Mouse (Mus musculus) limb, embryonic 13.5 days (tissue): ENCODE data around the gene Zkscan14. TPM values are rescaled to one million over a fixed set of nuclear protein-coding genes. Genes with fewer than 3 reads are reported as not detected.
"Not testable (repeated sequence)": the region's sequence is repeated elsewhere in the genome, so short reads cannot be mapped to it uniquely, and the experiment has no call there.

Experiments used
- ATAC-seq: fragments of 200-750 bp; cut with Nextera tagmentation; 2 replicates; pipeline ENCODE4 v1.8.0; 2017; ENCODE audit warnings: low read depth, moderate number of reproducible peaks, moderate TSS enrichment; ENCODE audit not compliant: low FRiP score
- H3K27ac ChIP-seq: fragments of 300-500 bp; sonication (generic); 2 replicates; pipeline ENCODE4 v1.5.1; 2015; ENCODE audit warnings: inconsistent platforms, mild to moderate bottlenecking, moderate library complexity
- H3K27me3 ChIP-seq: fragments of 300-500 bp; sonication (generic); 2 replicates; pipeline ENCODE4 v1.6.1; 2015; ENCODE audit warnings: mild to moderate bottlenecking, inconsistent platforms
- H3K36me3 ChIP-seq: fragments of 300-500 bp; sonication (generic); 2 replicates; pipeline ENCODE4 v1.6.1; 2015; ENCODE audit warnings: inconsistent platforms, mild to moderate bottlenecking, moderate library complexity
- H3K4me1 ChIP-seq: fragments of 300-500 bp; sonication (generic); 2 replicates; pipeline ENCODE4 v1.6.1; 2015; ENCODE audit warnings: inconsistent platforms
- H3K4me2 ChIP-seq: fragments of 300-500 bp; sonication (generic); replicated peaks from 2 replicates; pipeline ENCODE4 v1.6.1; 2015; ENCODE audit warnings: inconsistent platforms, mild to moderate bottlenecking, moderate library complexity
- H3K4me3 ChIP-seq: fragments of 300-500 bp; sonication (generic); 2 replicates; pipeline ENCODE4 v1.5.1; 2015; ENCODE audit warnings: moderate library complexity, mild to moderate bottlenecking, inconsistent platforms
- H3K9ac ChIP-seq: fragments of 300-500 bp; sonication (generic); 2 replicates; pipeline ENCODE4 v1.6.1; 2015; ENCODE audit warnings: mild to moderate bottlenecking, inconsistent platforms
- H3K9me3 ChIP-seq: fragments of 300-500 bp; sonication (generic); 2 replicates; pipeline ENCODE4 v1.6.1; 2016; ENCODE audit warnings: inconsistent platforms
- WGBS: fragments of 180-500 bp; shearing (Covaris S2); methylation state at CpG from one replicate; pipeline ENCODE4 v1.1.7; 2015; 5-methylcytosine and 5-hydroxymethylcytosine counted together
- polyA plus RNA-seq: library from polyadenylated mRNA; unstranded; fragments of >200 nt; fragmentation: Nextera tagmentation; extraction: Ambion mirVana; gene quantifications from 2 replicates; pipeline ENCODE4 v1.2.1, GENCODE M21; 2015

Gene Zkscan14
- polyA plus RNA-seq: 11.0 and 11.3 TPM in 2 replicates

- 1% methylated on average over 37 of the region's 37 CpGs for WGBS
- H3K4me3 ChIP-seq: peak within 1 kb of the TSS; percentile 69
- no peaks in the 10 kb centered on the region for H3K27me3 ChIP-seq
- H3K4me2 ChIP-seq: peak within 1 kb of the TSS; percentile 97
- no peak; the same call in 1 of the 2 replicates for ATAC-seq
- peaks cover 25% of the 10 kb centered on the region for H3K4me1 ChIP-seq
- H3K9me3 ChIP-seq: no peaks in the 10 kb centered on the region
- H3K9ac ChIP-seq: peak within 1 kb of the TSS; percentile 86
- no peak within 1 kb of the TSS; the same call in 1 of the 2 replicates for H3K27ac ChIP-seq
- H3K36me3 ChIP-seq: peaks cover 10% of the 10 kb centered on the region
These were observed at the start of gene Zkscan14 for GRCm38 (mm10) chr5:145201321-145201991. TSS of gene Zkscan14 (minus strand) at chr5:145201868.

DNA sequence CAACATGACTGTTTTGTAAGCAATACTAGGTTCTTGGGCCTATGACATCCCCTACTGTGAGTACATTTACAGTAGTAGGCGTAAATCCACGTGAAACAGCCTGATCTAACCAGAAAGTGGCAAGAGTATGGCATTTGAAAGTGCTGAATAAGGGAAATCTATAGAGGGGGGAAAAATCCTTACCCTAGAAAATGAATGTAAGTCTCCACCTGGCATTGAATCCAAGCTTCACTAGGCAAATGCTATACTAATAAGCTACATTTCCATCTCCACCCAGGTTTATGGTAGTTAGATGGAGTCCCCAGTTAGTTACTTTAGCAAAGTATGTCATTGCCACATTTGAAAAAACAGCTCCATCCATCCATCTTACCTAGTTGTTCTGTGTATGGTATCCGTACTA lies 47.9 kb upstream of the Zkscan14 start:
- WGBS: 91% methylated on average over 3 of the region's 3 CpGs
- H3K4me1 ChIP-seq: no peaks in the 10 kb centered on the region
- no peaks in the 10 kb centered on the region for H3K27me3 ChIP-seq
- no peak overlapping the region for H3K4me2 ChIP-seq
- H3K4me3 ChIP-seq: no peak overlapping the region
- H3K9me3 ChIP-seq: no peaks in the 10 kb centered on the region
- no peak for ATAC-seq
- peaks cover 66% of the 10 kb centered on the region for H3K36me3 ChIP-seq
- no peak overlapping the region for H3K9ac ChIP-seq
- H3K27ac ChIP-seq: no peak overlapping the region

- Histone ChIP-seq H3K9ac (no peak overlapping the region), H3K4me2 (no peak overlapping the region), H3K27me3 (no peaks in the 10 kb centered on the region), H3K27ac (no peak overlapping the region), H3K9me3 (no peaks in the 10 kb centered on the region), H3K4me3 (no peak overlapping the region), H3K4me1 (peaks cover 18% of the 10 kb centered on the region), H3K36me3 (peaks cover 59% of the 10 kb centered on the region)
- no peak for ATAC-seq
These were observed 33.0 kb upstream of the Zkscan14 start for GRCm38 (mm10) chr5:145234636-145235035.

DNA sequence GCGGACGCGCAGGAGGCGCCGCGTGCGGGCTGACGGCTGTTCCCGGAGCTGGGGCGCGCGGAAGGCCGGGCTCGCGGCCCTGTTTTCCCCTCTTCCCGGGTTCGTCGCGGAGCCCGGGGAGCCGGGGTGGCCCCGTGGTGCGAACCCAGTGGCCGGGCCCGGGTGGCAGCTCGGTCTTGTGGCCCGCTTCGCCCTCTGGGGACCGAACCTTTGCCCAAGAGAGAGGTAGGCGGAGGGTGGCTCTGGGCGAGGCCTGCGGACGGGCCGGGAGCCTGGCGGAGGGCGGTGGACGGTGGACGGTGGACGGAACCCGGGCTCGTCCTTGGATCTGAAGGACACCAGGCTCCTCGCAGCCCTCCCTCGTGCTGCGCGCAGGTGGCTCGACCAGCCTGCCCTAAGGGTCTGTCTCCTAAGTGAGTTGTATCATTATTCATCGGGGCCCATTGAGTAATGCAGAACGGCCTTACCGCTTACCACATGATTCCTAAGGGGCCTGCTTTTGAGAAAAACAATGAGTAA lies 30.3 kb upstream of the Zkscan14 start:
- peaks cover 18% of the 10 kb centered on the region for H3K4me1 ChIP-seq
- peak overlapping the region; percentile 84 for H3K27ac ChIP-seq
- H3K4me3 ChIP-seq: peak overlapping the region; percentile 99
- H3K9ac ChIP-seq: peak overlapping the region; percentile 98
- H3K4me2 ChIP-seq: peak overlapping the region; percentile 79
- ATAC-seq: peak; percentile 70
- WGBS: 0% methylated on average over 48 of the region's 49 CpGs
- H3K27me3 ChIP-seq: no peaks in the 10 kb centered on the region
- H3K36me3 ChIP-seq: peaks cover 36% of the 10 kb centered on the region
- no peaks in the 10 kb centered on the region for H3K9me3 ChIP-seq

DNA sequence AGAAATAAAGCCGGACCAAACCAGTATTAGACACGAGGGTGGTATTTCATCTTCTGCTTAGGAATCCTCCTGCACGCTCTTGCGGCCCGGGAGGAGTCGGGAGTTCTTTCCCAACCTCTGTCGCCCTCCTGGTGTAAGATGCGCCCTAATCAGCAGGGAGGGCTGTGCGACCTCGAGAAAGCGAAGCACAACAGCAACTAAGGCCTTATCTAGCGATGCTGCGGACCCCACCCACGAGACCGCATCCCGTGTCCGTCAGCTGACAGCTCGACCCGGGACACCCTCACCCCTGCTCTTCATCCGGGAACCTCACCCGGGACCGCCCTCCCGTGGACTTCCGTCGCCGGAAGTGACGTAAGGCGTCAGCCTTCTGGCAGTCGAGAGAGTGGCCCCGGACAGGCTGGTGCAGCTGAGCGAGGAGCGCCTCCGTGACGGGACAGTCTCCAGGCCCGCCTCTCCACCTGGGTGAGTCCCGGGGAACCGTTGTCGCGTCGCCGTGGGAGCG lies 29.8 kb upstream of the Zkscan14 start, which contains the start of gene Zfp655:
Zfp655 (plus strand) TSS at position 349 of the 505 bp plus-strand sequence.
- under 1% methylated on average over 42 of the region's 42 CpGs for WGBS
- Histone ChIP-seq H3K27ac (peak within 1 kb of the TSS; percentile 84), H3K27me3 (no peaks in the 10 kb centered on the region), H3K9me3 (no peaks in the 10 kb centered on the region), H3K9ac (peak within 1 kb of the TSS; percentile 98), H3K4me1 (peaks cover 18% of the 10 kb centered on the region), H3K4me2 (peak within 1 kb of the TSS; percentile 79), H3K4me3 (peak within 1 kb of the TSS; percentile 99), H3K36me3 (peaks cover 32% of the 10 kb centered on the region)
- peak; percentile 97 for ATAC-seq

- Histone ChIP-seq H3K4me2 (peak overlapping the region; percentile 79), H3K9me3 (no peaks in the 10 kb centered on the region), H3K4me3 (peak overlapping the region; percentile 99), H3K36me3 (peaks cover 24% of the 10 kb centered on the region), H3K27me3 (no peaks in the 10 kb centered on the region), H3K27ac (no peak overlapping the region), H3K4me1 (peaks cover 18% of the 10 kb centered on the region), H3K9ac (no peak overlapping the region; the same call in 1 of the 2 replicates)
- no peak for ATAC-seq
- WGBS: 83% methylated on average over 4 of the region's 4 CpGs
These were observed 29.0 kb upstream of the Zkscan14 start for GRCm38 (mm10) chr5:145230641-145231040.

DNA sequence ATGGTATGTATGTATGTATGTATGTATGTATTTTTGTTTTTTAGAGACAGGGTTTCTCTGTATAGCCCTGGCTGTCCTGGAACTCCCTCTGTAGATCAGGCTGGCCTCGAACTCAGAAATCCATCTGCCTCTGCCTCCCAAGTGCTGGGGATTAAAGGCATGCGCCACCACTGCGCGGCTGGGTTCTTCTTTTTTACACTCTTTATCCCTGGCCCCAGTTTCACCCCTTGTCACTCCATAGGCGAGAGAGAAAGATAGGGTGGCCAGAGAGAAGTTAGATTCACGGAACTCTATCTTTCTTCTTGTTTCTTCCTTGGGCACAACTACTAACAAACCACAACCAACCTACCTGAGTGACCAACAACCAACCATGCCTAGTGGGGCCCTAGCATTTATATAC lies 27.6 kb upstream of the Zkscan14 start:
- not testable (repeated sequence) for H3K9ac ChIP-seq, H3K4me2 ChIP-seq, H3K27ac ChIP-seq, H3K4me3 ChIP-seq, H3K9me3 ChIP-seq, ATAC-seq, H3K27me3 ChIP-seq
- 85% methylated on average over 6 of the region's 6 CpGs for WGBS
- H3K36me3 ChIP-seq: peaks cover 10% of the 10 kb centered on the region
- peaks cover 18% of the 10 kb centered on the region for H3K4me1 ChIP-seq

GRCm38 (mm10) chr5:145226453-145226852 lies 24.8 kb upstream of the Zkscan14 start:
- Histone ChIP-seq H3K9me3 (no peaks in the 10 kb centered on the region), H3K4me1 (0 out of 2 replicates have a peak, but pooled peaks cover 4% of the 10 kb centered on the region), H3K27me3 (no peaks in the 10 kb centered on the region), H3K4me2 (no peak overlapping the region), H3K36me3 (peaks cover 16% of the 10 kb centered on the region), H3K27ac (no peak overlapping the region), H3K4me3 (no peak overlapping the region), H3K9ac (no peak overlapping the region)
- no peak for ATAC-seq
- WGBS: 67% methylated on average over 2 of the region's 2 CpGs

GRCm38 (mm10) chr5:145223395-145223794 lies 21.7 kb upstream of the Zkscan14 start:
- no peak overlapping the region for H3K9ac ChIP-seq
- peaks cover 43% of the 10 kb centered on the region for H3K36me3 ChIP-seq
- no peaks in the 10 kb centered on the region for H3K9me3 ChIP-seq
- no peaks in the 10 kb centered on the region for H3K27me3 ChIP-seq
- no peak overlapping the region for H3K4me3 ChIP-seq
- no peak overlapping the region for H3K27ac ChIP-seq
- H3K4me2 ChIP-seq: no peak overlapping the region
- no peak for ATAC-seq
- WGBS: 79% methylated on average over 12 of the region's 12 CpGs
- no peaks in the 10 kb centered on the region for H3K4me1 ChIP-seq

DNA sequence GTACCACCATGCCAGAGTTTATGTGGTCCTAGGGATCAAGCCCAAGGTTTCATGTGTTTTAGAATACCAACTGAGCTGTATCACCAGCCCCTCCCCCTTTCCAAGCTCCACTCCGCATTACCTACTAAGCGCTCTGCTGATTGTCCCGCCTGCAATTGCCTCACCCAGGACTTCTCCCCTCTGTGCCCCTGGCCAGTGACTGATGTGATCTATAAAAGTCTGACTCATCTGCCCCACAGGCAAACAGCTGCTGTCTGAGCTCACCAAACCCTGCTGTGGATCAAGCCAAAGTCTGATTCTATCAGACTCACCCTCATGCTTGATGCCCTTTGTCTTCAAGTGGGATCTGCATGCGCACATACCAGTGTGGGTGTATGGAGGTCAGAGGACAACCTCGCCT lies 21.2 kb upstream of the Zkscan14 start:
- Histone ChIP-seq H3K4me2 (no peak overlapping the region), H3K36me3 (peaks cover 48% of the 10 kb centered on the region), H3K27ac (no peak overlapping the region), H3K9ac (no peak overlapping the region), H3K4me1 (no peaks in the 10 kb centered on the region), H3K4me3 (no peak overlapping the region), H3K9me3 (no peaks in the 10 kb centered on the region), H3K27me3 (no peaks in the 10 kb centered on the region)
- 85% methylated on average over 5 of the region's 5 CpGs for WGBS
- no peak for ATAC-seq

- H3K9me3 ChIP-seq: no peaks in the 10 kb centered on the region
These were observed 18.3 kb upstream of the Zkscan14 start for GRCm38 (mm10) chr5:145219981-145220380.

DNA sequence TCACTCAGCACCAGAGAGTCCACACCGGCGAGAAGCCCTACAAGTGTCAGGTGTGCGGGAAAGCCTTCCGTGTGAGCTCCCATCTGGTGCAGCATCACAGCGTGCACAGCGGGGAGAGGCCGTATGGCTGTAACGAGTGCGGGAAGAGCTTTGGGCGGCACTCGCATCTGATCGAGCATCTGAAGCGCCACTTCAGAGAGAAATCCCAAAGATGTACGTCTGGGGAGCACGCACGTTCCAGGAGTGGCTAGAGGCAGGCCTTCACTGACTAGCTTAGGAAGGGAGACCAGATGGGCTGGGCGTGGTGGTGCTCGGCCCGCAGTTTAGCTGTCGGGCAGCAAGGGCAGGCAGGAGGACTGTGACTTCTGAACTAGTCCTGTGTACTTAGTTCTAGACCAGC lies 17.0 kb upstream of the Zkscan14 start:
- WGBS: 93% methylated on average over 20 of the region's 20 CpGs
- no peak for ATAC-seq
- no peaks in the 10 kb centered on the region for H3K4me1 ChIP-seq
- H3K4me2 ChIP-seq: no peak overlapping the region
- no peaks in the 10 kb centered on the region for H3K27me3 ChIP-seq
- H3K9me3 ChIP-seq: no peaks in the 10 kb centered on the region
- H3K4me3 ChIP-seq: no peak overlapping the region
- H3K9ac ChIP-seq: no peak overlapping the region
- no peak overlapping the region for H3K27ac ChIP-seq
- H3K36me3 ChIP-seq: peaks cover 74% of the 10 kb centered on the region

More at GRCm38 (mm10) chr5:145219981-145220380, 18.3 kb upstream of the Zkscan14 start:
- Histone ChIP-seq H3K4me2 (no peak overlapping the region), H3K9ac (no peak overlapping the region), H3K36me3 (peaks cover 61% of the 10 kb centered on the region), H3K27me3 (no peaks in the 10 kb centered on the region), H3K4me3 (no peak overlapping the region), H3K27ac (no peak overlapping the region), H3K4me1 (no peaks in the 10 kb centered on the region)
- 93% methylated on average over 8 of the region's 8 CpGs for WGBS
- ATAC-seq: no peak
